Mouse (Mus musculus) heart, embryonic 15.5 days (tissue): Measurements from ENCODE around the gene Myl10. TPM values are rescaled to one million over a fixed set of nuclear protein-coding genes. Genes with fewer than 3 reads are reported as not detected.

Experiments used
- ATAC-seq: fragments of 200-750 bp; cut with Nextera tagmentation; replicated peaks from 2 replicates; pipeline ENCODE4 v1.8.0; 2017; ENCODE audit warnings: low read depth, moderate TSS enrichment; ENCODE audit not compliant: insufficient number of reproducible peaks, insufficient read depth, low FRiP score
- H3K27ac ChIP-seq: fragments of 300-500 bp; sonication (generic); 2 replicates; pipeline ENCODE4 v1.5.1; 2015; ENCODE audit warnings: mild to moderate bottlenecking, inconsistent platforms
- H3K27me3 ChIP-seq: fragments of 300-500 bp; sonication (generic); 2 replicates; pipeline ENCODE4 v1.6.1; 2015; ENCODE audit warnings: inconsistent platforms
- H3K36me3 ChIP-seq: fragments of 300-500 bp; sonication (generic); 2 replicates; pipeline ENCODE4 v1.6.1; 2015; ENCODE audit warnings: mild to moderate bottlenecking, inconsistent platforms
- H3K4me1 ChIP-seq: fragments of 300-500 bp; sonication (generic); replicated peaks from 2 replicates; pipeline ENCODE4 v1.6.1; 2015; ENCODE audit warnings: inconsistent platforms
- H3K4me2 ChIP-seq: fragments of 300-500 bp; sonication (generic); 2 replicates; pipeline ENCODE4 v1.6.1; 2015; ENCODE audit warnings: inconsistent platforms, mild to moderate bottlenecking, moderate library complexity
- H3K4me3 ChIP-seq: fragments of 300-500 bp; sonication (generic); 2 replicates; pipeline ENCODE4 v1.5.1; 2015; ENCODE audit warnings: mild to moderate bottlenecking, inconsistent platforms
- H3K9ac ChIP-seq: fragments of 300-500 bp; sonication (generic); 2 replicates; pipeline ENCODE4 v1.6.1; 2015; ENCODE audit warnings: mild to moderate bottlenecking, inconsistent platforms
- H3K9me3 ChIP-seq: fragments of 300-500 bp; sonication (generic); replicated peaks from 2 replicates; pipeline ENCODE4 v1.6.1; 2016; ENCODE audit warnings: inconsistent platforms
- WGBS: fragments of 180-500 bp; shearing (Covaris S2); methylation state at CpG from one replicate; pipeline ENCODE4 v1.1.7; 2015; ENCODE audit warnings: mixed read lengths; 5-methylcytosine and 5-hydroxymethylcytosine counted together
- polyA plus RNA-seq: library from polyadenylated mRNA; unstranded; fragments of >200 nt; fragmentation: Nextera tagmentation; extraction: Ambion mirVana; gene quantifications from 2 replicates; pipeline ENCODE4 v1.2.1, GENCODE M21; 2015

Gene Myl10
- polyA plus RNA-seq, 1 experiment from 2014 or later = 0.28 TPM

DNA sequence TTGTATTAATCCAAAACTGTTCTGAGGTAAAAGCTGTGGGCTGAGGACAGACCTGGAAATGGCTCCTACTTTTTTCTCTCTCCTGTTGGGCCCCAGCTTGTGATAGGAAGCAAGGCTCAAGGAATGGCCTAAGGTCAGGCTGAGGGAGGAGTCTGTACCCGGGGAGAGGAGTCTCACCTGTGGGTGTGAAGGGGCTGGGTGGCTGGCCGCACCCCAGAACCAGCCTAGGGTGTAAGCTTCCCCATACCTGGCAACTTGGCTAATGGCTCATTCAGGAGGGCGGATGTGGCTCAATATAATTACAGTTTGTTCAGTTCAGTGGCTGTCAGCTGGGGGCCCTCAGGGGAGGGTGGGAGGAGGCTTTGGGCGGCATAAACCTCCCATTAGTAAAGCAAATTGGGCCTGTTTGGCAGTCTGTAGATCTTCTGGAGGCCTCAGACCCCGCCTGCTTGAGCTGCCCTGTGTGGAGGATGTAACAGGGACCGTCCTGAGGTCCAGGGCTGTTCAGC, 14.1 kb upstream of the Myl10 start:
- no peak for ATAC-seq
- Histone ChIP-seq H3K9me3 (no peaks in the 10 kb centered on the region), H3K4me3 (no peak overlapping the region), H3K4me1 (no peaks in the 10 kb centered on the region), H3K9ac (no peak overlapping the region), H3K4me2 (no peak overlapping the region), H3K36me3 (no peaks in the 10 kb centered on the region), H3K27me3 (no peaks in the 10 kb centered on the region), H3K27ac (no peak overlapping the region)
- 66% methylated on average over 6 of the region's 6 CpGs for WGBS

DNA sequence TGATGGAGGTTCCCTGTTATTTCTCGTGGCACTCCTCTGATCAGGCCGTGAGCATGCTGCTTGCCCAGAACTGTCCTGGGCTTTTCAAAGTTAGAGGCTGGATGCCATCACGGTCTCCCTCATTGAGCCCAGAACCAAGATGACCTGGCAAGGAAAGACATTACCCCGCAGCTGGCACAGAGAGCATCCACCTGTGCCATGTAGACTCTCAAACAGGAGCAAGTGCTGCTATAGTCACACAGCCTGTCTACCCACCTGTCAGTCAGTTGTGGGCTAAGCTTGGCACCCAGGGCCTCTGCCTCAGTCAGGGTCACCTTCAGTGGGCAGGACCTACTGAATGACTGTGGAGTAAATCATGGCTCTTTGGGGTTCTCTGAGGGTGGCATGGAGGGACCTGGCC, 6.6 kb upstream of the Myl10 start:
- H3K4me1 ChIP-seq = no peaks in the 10 kb centered on the region
- H3K36me3 ChIP-seq = no peaks in the 10 kb centered on the region
- no peak overlapping the region for H3K4me2 ChIP-seq
- ATAC-seq = no peak
- H3K4me3 ChIP-seq = no peak overlapping the region
- 83% methylated on average over 4 of the region's 4 CpGs for WGBS
- no peak overlapping the region for H3K27ac ChIP-seq
- no peak overlapping the region for H3K9ac ChIP-seq
- H3K27me3 ChIP-seq = 0 out of 2 replicates have a peak, but pooled peaks cover 4% of the 10 kb centered on the region
- no peaks in the 10 kb centered on the region for H3K9me3 ChIP-seq

DNA sequence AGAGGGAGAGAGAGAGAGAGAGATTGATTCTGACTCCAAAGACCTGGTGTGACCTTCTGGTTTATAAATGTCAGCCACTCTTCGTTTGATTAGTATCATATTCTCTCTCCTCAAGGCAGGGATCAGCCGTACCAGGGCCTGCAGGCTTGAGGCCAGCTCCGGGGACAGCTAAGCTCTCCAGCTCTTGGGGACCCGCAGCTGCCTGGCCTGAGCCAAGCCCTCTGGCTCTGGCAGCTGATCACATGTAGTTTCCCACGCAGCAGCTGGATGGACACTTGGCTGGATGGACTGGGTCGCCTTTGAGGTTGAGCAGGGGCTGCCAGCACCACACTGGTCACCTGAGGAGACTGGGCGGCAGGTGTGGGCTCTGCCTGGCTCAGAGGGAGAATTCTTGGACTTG, 5.4 kb upstream of the Myl10 start:
- no peak overlapping the region for H3K27ac ChIP-seq
- H3K4me3 ChIP-seq = no peak overlapping the region
- no peaks in the 10 kb centered on the region for H3K9me3 ChIP-seq
- ATAC-seq = no peak
- H3K4me2 ChIP-seq = no peak overlapping the region
- H3K27me3 ChIP-seq = 0 out of 2 replicates have a peak, but pooled peaks cover 4% of the 10 kb centered on the region
- H3K9ac ChIP-seq = no peak overlapping the region
- WGBS = 56% methylated on average over 7 of the region's 7 CpGs
- no peaks in the 10 kb centered on the region for H3K4me1 ChIP-seq
- H3K36me3 ChIP-seq = no peaks in the 10 kb centered on the region

GRCm38 (mm10) chr5:136688841-136689240, 4.1 kb upstream of the Myl10 start:
- 68% methylated on average over 6 of the region's 6 CpGs for WGBS
- Histone ChIP-seq H3K9ac (no peak overlapping the region), H3K9me3 (no peaks in the 10 kb centered on the region), H3K4me3 (no peak overlapping the region), H3K4me1 (no peaks in the 10 kb centered on the region), H3K36me3 (no peaks in the 10 kb centered on the region), H3K27me3 (0 out of 2 replicates have a peak, but pooled peaks cover 4% of the 10 kb centered on the region), H3K4me2 (no peak overlapping the region), H3K27ac (no peak overlapping the region)
- ATAC-seq = no peak

GRCm38 (mm10) chr5:136691170-136691569, 1.8 kb upstream of the Myl10 start:
- H3K27me3 ChIP-seq = peaks cover 6% of the 10 kb centered on the region; the same call in 1 of the 2 replicates
- no peaks in the 10 kb centered on the region for H3K9me3 ChIP-seq
- H3K27ac ChIP-seq = no peak overlapping the region
- whole genome bisulfite sequencing = 61% methylated on average over 3 of the region's 3 CpGs
- no peak overlapping the region for H3K9ac ChIP-seq
- H3K36me3 ChIP-seq = no peaks in the 10 kb centered on the region
- no peak for ATAC-seq
- no peak overlapping the region for H3K4me2 ChIP-seq
- H3K4me1 ChIP-seq = no peaks in the 10 kb centered on the region
- H3K4me3 ChIP-seq = no peak overlapping the region

DNA sequence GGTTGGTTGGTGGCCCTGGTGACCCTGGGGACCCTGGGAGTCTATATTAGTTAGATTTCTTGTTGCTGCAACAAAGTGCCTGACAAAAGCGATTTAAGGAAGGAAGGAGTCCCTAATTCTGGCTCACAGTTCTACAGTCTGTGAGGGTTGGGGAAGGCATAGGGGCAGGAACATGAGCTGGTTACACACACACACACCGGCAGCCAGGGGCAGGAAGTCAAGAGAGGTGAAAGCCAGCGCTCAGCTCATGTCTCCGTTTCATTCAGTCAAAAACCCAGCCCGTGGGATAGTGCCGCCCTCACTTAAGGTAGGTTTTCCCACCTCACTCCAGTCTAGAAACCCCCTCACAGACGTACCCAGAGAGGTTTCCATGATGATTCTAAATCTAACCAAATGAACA, 472 bp downstream of the Myl10 start:
- peaks cover 6% of the 10 kb centered on the region; the same call in 1 of the 2 replicates for H3K27me3 ChIP-seq
- H3K9me3 ChIP-seq = no peaks in the 10 kb centered on the region
- H3K4me3 ChIP-seq = no peak overlapping the region
- no peak overlapping the region for H3K4me2 ChIP-seq
- 63% methylated on average over 7 of the region's 7 CpGs for WGBS
- no peak for ATAC-seq
- H3K36me3 ChIP-seq = no peaks in the 10 kb centered on the region
- no peak overlapping the region for H3K9ac ChIP-seq
- H3K27ac ChIP-seq = no peak overlapping the region
- H3K4me1 ChIP-seq = no peaks in the 10 kb centered on the region

DNA sequence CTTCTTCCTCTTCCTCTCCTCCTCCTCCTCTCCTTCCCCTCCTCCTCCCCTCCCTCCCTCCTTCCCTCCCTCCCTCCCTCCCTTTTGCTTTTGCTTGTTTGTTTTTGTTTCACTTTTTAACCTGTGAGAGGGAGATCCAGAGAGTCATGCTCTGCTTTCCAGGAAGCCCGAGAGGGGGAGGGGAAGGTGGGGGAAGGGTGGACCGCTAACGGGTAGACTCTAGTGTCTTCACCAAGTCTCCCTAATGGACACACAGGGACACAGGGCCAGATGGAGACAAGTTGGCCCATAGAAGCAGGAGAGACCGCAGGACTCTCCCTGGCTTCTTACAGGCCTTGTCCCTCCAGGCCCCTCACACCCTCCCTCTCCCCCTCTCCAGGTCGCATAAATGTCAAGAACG, 2.0 kb downstream of the Myl10 start:
- Histone ChIP-seq H3K4me1 (no peaks in the 10 kb centered on the region), H3K4me3 (no peak overlapping the region), H3K27me3 (peaks cover 3% of the 10 kb centered on the region; the same call in 1 of the 2 replicates), H3K36me3 (no peaks in the 10 kb centered on the region), H3K4me2 (no peak overlapping the region), H3K9ac (no peak overlapping the region), H3K9me3 (no peaks in the 10 kb centered on the region), H3K27ac (no peak overlapping the region)
- 53% methylated on average over 6 of the region's 6 CpGs for WGBS
- ATAC-seq = no peak

DNA sequence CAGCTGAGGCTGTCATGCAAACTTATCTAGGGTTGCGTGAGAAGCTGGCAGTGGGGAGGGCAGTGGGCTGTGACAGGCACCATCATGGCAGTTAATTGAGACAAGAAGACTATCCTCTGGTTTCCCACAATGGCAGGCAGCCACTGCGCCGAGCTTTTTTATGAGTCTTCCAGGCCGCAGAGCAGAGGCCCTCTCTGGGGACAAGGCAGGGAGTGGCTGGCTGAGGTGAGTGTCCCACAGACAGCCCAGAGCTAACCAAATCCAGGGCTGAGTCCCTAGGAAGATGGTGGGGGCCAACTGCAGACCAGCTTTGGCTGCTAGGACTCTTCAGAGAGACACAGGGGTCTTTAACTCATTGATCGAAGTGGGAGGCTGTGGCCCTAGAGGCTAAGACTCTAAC, 3.6 kb downstream of the Myl10 start:
- Histone ChIP-seq H3K4me3 (no peak overlapping the region), H3K27ac (no peak overlapping the region), H3K36me3 (no peaks in the 10 kb centered on the region), H3K9me3 (no peaks in the 10 kb centered on the region), H3K9ac (no peak overlapping the region), H3K4me2 (no peak overlapping the region), H3K27me3 (peaks cover 3% of the 10 kb centered on the region; the same call in 1 of the 2 replicates), H3K4me1 (no peaks in the 10 kb centered on the region)
- 80% methylated on average over 5 of the region's 5 CpGs for WGBS
- ATAC-seq = no peak

DNA sequence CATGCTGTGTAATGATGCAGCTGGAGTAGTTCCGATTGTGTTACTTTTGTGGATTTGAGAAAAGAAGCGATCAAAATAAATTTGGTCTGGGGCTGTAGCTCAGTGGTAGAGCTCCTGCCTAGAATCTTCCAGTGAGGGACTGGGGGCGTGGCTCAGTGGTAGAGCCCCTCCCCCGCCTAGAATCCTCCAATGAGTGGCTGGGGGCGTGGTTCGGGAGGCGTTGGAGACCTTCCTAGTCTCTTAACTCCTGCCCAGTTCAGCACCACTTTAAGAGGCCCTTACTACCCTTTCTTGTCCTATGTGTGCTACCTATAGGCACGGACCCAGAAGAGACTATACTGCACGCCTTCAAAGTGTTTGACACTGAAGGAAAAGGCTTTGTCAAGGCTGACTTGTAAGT, 4.7 kb downstream of the Myl10 start:
- H3K36me3 ChIP-seq = no peaks in the 10 kb centered on the region
- peaks cover 3% of the 10 kb centered on the region; the same call in 1 of the 2 replicates for H3K27me3 ChIP-seq
- no peak overlapping the region for H3K4me3 ChIP-seq
- 68% methylated on average over 9 of the region's 9 CpGs for WGBS
- no peak overlapping the region for H3K27ac ChIP-seq
- H3K9ac ChIP-seq = no peak overlapping the region
- H3K4me2 ChIP-seq = no peak overlapping the region
- no peak for ATAC-seq
- H3K4me1 ChIP-seq = no peaks in the 10 kb centered on the region
- H3K9me3 ChIP-seq = no peaks in the 10 kb centered on the region

- no peaks in the 10 kb centered on the region for H3K4me1 ChIP-seq
- ATAC-seq = no peak
- no peaks in the 10 kb centered on the region for H3K36me3 ChIP-seq
- no peak overlapping the region for H3K9ac ChIP-seq
- no peaks in the 10 kb centered on the region for H3K27me3 ChIP-seq
- H3K4me2 ChIP-seq = no peak overlapping the region
- H3K27ac ChIP-seq = no peak overlapping the region
- WGBS = 55% methylated on average over 3 of the region's 3 CpGs
- H3K9me3 ChIP-seq = no peaks in the 10 kb centered on the region
- no peak overlapping the region for H3K4me3 ChIP-seq
These were observed 9.3 kb downstream of the Myl10 start for GRCm38 (mm10) chr5:136702159-136702725.

DNA sequence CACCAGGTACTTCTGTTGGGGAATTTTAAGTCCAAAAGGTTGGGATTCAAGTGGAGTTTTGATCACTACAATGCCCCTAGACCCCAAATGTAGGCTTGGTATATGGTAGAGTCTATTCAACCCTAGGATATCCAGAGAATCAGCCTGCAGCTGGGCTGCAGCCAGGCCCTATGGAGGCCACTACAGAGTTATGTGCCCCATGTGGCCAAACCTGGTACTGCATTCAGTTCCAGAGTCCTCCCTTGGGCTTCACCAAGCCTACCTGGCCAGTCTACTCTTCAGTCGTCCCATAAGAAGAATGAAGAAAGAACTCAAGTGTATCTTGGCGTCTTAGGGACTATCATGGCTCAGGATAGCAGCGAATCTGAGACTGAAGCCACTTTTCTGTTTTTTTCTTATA, 10.8 kb downstream of the Myl10 start:
- 0 out of 2 replicates have a peak, but pooled peaks have one; percentile 23 for ATAC-seq
- no peak overlapping the region for H3K4me2 ChIP-seq
- WGBS = 29% methylated on average over 3 of the region's 3 CpGs
- no peaks in the 10 kb centered on the region for H3K36me3 ChIP-seq
- no peak overlapping the region for H3K27ac ChIP-seq
- H3K9me3 ChIP-seq = no peaks in the 10 kb centered on the region
- no peaks in the 10 kb centered on the region for H3K27me3 ChIP-seq
- H3K9ac ChIP-seq = no peak overlapping the region
- H3K4me3 ChIP-seq = no peak overlapping the region
- H3K4me1 ChIP-seq = no peaks in the 10 kb centered on the region

DNA sequence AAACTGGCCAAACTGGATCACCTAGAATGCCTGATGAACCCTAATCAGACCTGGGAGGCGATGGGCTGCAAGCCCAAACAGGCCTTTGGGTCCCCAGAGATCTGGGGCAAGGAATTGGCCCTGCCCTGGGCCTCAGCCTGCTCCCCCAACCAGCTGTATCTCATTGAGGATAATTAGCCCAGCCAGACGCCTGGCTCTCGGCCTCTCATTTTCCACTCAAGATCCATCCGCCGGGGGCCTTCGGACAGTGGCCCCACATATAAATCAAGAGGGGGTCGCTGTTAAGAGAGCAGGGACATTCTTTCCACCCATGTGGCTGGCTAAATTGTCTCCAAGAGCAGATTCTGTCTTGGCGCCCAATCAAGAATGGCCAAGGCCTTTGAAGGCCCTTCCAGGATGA, 11.2 kb downstream of the Myl10 start:
- no peaks in the 10 kb centered on the region for H3K27me3 ChIP-seq
- ATAC-seq = no peak
- H3K9me3 ChIP-seq = no peaks in the 10 kb centered on the region
- no peak overlapping the region for H3K27ac ChIP-seq
- H3K4me3 ChIP-seq = no peak overlapping the region
- H3K4me1 ChIP-seq = no peaks in the 10 kb centered on the region
- no peaks in the 10 kb centered on the region for H3K36me3 ChIP-seq
- no peak overlapping the region for H3K9ac ChIP-seq
- WGBS = 84% methylated on average over 8 of the region's 8 CpGs
- no peak overlapping the region for H3K4me2 ChIP-seq
